Mouse (Mus musculus) gastrocnemius, postnatal 36 days (tissue): Measurements from ENCODE around the gene Rap1b. TPM values are rescaled to one million over a fixed set of nuclear protein-coding genes. Genes with fewer than 3 reads are reported as not detected.
"Not testable (repeated sequence)": the region's sequence is repeated elsewhere in the genome, so short reads cannot be mapped to it uniquely, and the experiment has no call there.

Experiments used
- DNase-seq, 2 experiments: peaks; one replicate each; pipeline ENCODE4 v3.0.0; 2022
- intact Hi-C: fragments of 180-260 bp; cut with DNase I; formaldehyde crosslinking; loops from one replicate; pipeline ENCODE4 v1.15.1; 2025
- long read RNA-seq, 2 experiments: library from polyadenylated mRNA; stranded (forward); transcript quantifications; one replicate each; pipeline ENCODE4 v2.0.0; 2021
- total RNA-seq, 2 experiments: library from RNA; stranded (reverse); gene quantifications; 2 replicates each; pipeline ENCODE4 v1.2.3; 2021

Rap1b gene
- total RNA-seq, result 10 to 100 TPM; 20.2 to 22.4 TPM
- long read RNA-seq, experiment 1, transcript Rap1b-201 (8 exons, 2,724 nt), result major isoform, 21 of 28 reads
- long read RNA-seq, experiment 1, partial matches to known transcripts, result 0 of 28 reads
- long read RNA-seq, experiment 1, other reads (novel, unspliced or antisense), result 7 of 28 reads
- long read RNA-seq, experiment 2, transcript Rap1b-201 (8 exons, 2,724 nt), result major isoform, 48 of 57 reads
- long read RNA-seq, experiment 2, partial matches to known transcripts, result 0 of 57 reads
- long read RNA-seq, experiment 2, other reads (novel, unspliced or antisense), result 9 of 57 reads

DNA sequence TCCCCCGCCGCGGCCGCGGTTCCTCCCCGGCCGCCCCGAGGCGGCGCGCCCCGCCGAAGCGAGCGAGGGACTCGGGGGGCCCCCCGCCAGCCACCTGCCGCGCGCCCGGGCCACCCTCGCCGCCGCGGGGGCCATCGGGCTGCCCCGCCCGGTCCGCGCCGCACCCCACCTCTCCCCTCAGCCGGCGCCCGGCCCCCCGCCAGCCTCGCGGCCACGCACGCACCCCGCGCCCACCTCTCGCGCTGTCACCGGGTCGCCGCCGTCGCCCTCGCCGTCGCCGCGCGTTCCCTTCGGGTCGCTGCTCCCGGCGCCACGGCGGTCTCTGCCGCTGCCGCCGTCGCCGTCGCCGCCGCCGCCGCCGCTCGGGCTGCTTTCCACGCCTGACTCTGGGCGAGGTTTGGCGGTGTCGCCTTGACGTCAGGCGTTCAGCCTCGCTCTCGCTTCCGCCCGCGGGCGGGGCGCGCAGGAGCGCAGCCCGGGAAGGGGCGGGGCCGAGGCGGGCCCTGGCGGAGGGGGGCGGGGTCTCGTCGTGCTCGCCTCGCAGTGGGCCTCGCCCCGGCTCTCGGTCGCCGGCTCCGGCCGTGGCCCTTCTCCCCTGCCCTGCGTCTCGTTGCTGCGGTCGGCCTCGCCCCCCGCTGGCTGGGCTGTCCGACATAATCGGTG is at the start of gene Rap1b:
TSS of gene Rap1b (minus strand) at position 439 of the 663 bp plus-strand sequence.
- peak; percentile 94 to 95 for DNase-seq
- intact Hi-C loops, result loop anchor here (5.0 kb wide), 2 partner anchors 53 to 87 kb away; partner anchors contain the start of gene Nup107

DNA sequence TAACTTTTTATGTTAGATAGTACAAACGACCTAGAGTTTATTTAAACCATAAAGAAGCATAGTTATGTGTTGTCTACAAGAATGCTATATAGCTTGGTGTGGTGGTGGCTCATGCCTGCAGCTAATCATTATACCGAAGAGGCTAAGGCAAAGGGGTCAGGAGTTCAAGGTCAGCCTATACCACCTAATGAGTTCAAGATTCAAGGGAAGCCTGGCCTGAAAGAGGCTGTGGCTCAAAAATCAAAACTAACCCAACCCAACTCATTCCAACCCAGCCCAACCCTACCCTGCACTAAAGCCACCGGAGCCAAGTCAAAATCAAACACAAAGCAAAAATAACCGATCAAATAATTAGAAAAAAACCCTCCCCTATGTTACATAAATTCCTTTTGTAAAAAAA is 49.4 kb upstream of the Rap1b start:
- intact Hi-C loops, result no loop called here
- no peak for DNase-seq

DNA sequence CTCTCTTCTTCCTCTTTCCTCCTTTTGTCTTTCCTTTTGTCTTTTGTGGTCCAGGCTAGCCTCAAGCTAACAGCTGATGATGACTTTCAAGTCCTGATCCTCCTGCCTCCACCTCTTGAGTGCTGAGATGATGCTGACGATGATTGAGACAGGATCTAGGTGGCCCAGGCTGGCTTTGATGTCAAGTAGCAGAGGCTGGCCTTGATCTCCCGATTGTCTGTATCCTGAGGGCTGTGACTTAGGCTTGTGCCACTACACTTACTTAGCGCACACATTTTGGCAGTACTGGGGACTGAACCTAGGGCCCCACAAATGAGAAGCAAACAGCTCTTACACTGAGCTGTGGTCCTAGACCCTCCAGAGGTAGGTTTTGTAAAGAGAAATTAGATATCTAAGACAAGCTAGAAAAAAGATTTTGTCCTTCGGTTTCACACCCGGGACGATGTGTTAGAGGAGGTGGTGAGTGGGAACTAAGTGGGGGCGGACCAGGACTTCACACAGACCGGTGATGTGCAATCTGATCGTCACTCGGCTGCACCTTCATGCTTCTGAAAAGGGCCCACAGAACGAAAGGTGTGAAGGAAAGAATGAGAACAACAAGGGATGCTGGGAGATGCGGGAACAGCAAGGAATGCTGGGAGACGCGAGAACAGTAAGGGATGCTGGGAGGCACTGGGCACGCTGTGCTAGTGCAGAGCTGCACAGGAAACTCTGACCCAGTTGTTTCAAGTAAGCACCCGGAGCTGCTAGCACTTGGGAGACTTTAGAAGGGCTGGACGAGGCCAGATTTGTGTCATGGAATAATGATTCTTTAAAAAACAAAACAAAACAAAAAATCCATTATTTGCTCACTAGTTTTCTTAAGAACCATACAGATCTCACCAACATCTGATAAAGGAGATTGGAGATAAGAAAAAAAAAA is 48.5 kb upstream of the Rap1b start:
- intact Hi-C loops, result no loop called here
- no peak for DNase-seq

DNA sequence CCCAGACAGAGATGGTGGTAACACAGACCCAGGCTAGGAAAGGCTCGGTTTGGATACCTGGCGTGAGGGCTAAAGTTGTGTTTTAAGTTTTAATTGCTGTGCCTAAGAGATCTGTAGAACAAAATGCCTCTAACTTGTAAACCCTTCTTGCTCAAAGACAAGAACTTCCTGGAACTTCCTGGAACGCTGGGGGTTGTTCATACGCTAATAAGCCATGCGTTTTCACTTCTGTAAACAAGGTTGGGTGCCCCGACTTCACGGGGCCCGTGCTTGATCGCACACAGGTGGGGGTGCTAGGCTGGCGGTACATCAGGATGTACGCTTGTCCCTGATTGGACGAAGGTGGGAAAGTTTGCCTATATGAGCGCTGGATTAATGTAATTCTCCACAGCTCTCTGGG is 47.3 kb upstream of the Rap1b start:
- not testable (repeated sequence) for DNase-seq

DNA sequence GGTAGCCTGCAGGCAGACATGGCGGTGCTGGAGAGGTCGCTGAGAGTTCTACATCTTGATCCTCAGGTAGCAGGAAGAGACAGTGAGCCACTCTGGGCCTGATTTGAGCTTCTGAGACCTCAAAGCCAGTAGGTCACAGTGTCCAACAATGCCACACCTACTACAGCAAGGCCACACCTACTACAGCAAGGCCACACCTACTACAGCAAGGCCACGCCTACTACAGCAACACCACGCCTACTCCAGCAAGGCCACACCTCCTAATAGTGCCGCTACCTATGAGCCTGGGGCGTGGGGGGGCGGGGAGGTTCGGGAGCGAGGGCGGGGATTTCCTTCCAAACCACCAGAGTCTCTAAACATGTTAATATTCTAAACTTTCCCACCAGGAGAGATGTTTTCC is 45.5 kb upstream of the Rap1b start:
- intact Hi-C loops, result no loop called here
- no peak for DNase-seq

More for the DNA sequence above, 47.3 kb upstream of the Rap1b start:
- intact Hi-C loops, result not testable (repeated sequence)

DNA sequence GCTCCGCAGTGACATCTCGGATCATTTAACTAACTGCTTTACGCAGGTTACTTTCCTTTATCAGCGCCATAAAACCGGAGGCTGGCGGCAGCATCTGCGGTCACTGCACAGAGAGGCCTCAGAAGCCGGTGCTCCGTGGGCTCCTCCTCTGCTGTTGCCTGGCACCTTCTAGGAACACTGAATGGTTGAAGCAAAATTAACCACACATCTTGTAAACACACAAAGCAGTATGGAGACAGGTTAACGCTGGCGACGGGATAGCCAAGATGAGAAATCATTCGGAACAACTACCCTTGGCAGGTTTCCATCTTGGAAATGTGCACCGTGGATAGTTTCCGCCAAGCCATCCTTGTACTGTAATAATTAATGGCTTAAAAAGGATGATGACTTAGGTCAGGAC is 43.0 kb upstream of the Rap1b start:
- no peak for DNase-seq
- intact Hi-C loops, result no loop called here

DNA sequence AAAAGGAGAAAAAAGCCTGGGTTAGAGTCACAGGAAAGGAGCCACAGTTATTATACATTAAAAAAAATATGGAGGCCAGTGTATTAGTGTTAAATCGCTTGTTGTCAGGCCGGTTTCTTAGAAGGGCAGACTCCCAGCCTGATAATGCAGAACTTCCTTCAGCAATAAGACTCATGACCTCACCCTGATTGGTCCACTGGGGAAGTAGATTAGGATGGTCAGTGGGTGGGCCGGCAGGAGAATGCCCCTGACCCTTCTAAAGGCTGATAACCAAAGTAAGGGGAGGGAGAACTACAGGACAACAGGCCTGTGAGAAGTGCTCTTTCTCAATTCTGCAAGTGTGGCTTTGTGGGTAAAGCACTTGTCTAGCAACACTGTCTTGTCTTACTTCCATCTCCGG is 39.5 kb upstream of the Rap1b start:
- intact Hi-C loops, result no loop called here
- DNase-seq, result no peak

DNA sequence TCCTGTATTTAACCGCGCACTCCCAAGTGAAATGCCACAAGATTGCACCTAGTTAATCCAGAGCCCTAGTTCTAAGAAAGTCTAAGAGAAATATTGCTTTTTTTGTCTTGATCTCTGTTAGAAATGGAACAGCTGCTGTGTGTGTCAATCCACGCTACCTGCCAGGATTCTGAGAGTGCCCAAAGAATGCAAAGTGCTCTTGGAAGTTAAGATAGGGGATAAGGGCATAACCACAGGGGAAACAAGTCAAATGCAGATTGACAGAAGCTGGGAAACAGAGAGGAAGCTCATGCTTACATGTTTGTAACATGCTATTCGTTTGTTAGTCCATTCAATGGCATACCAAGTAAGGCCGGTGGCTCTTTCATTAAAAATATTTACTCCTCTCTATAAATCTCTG is 38.9 kb upstream of the Rap1b start:
- DNase-seq, result no peak
- intact Hi-C loops, result no loop called here

DNA sequence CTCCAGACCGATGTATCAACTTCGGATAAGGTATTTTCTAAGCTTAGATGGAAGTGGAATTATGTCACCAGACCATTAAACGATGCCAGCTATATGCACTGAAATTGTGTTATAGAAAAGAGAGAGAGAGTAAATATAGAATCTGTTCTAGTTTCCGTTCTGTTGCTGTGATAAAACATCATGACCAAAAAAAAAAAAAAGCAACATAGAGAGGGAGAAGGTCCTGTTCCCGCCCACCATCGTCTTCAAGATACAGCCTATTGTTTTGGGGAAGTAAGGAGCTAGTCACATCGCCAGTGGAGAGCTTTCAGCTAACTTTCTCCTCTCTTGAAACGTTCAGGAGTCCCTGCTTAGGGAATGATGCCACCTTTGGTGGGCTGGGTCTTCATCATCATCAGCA is 37.6 kb upstream of the Rap1b start:
- intact Hi-C loops, result no loop called here
- no peak for DNase-seq

DNA sequence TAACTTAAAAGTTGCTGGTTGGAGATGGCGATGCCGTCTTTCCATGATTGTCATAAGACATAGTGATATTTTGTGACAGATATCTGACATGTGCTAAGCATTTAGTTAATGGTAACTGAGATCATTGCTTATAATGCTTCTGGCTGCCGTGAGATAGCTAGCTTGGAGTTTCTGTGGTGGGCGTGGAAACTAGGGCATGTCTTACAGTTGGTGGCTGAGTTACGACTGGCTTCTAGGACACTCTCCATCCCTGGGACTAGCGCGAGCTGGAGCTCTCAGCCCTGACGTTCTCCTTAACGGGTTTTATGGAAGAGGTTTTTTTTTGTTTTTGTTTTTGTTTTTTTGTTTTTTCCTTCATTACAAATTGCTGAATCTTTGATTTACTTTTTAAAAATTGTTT is 32.8 kb upstream of the Rap1b start:
- no peak for DNase-seq
- intact Hi-C loops, result no loop called here

DNA sequence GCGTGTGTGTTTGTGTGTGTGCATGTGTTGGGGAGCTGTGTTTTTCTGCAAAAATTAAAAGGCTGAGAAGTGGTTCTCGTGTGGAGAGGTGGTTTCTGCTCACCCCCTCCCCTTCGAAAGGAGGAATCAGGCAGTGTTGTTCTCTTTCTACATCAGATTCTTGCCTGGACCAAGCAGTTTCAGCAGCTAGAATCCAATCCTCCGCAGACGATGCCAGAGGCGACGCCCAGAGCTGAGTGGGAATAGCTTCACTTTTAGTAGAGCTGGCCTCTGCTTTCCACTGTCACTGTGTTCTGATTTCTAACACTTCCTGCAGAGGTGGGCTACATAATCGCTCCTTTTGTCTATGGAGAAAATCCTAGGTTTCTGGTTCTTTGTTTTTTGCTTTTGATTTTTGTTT is 31.0 kb upstream of the Rap1b start:
- peak in 1 of 2 experiments; percentile 39 for DNase-seq
- intact Hi-C loops, result no loop called here

DNA sequence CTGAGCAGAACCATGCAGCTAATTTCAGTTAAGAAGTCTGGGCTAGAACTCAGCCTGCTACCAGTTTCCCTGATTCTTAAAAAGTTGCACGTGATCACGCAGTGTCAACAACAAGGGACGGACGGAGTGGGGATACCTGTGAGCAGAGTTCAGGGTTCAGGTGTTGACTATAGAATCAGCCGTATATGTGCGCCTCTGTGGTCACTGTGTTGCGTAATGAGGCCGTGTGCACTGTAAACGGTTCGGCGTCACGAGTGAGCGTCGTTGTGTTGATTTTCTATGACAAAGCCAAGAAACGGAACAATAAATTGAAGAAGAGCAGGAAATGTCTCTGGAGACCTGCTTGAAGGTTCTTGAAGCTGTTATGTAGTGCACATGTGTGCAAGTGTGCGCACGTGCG is 30.6 kb upstream of the Rap1b start:
- intact Hi-C loops, result no loop called here
- DNase-seq, result no peak

DNA sequence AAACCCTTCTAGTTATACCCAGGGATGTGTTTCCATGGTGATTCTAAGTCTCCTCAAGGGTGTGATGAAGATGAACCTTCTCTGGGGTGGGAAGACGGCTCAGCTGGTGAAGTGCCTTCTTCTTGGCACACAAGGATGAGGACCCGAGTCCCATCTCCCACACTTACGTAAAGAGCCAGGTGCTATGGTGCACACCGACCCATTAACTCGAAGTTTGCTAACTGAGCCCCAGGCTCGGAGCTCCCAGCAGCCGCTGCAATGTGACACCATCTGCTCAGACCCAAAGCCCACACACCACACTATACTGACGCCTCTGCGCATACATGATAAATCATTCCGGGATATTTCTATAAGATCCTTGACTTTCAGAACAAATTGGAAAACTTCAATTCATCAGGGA is 29.1 kb upstream of the Rap1b start:
- no peak for DNase-seq
- intact Hi-C loops, result no loop called here

DNA sequence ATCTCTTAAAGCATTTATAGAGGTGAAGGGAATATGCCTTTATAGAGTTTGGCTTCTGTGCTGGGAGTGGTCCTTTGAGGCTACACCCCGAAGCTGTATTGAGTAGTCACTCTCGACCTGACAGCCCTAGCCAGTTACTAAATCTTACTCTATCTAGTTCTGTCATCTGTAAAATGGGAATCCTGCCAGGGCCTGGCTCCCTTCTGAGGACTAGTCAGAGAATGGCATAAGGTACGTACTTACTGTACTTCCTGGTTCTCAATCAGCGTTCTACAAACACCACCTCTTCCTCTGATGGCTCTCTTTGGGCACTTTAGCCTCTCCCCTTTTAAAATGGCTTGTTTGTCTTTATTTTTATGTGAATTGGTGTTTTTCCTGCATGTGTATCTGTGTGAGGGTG is 28.1 kb upstream of the Rap1b start:
- intact Hi-C loops, result no loop called here

DNA sequence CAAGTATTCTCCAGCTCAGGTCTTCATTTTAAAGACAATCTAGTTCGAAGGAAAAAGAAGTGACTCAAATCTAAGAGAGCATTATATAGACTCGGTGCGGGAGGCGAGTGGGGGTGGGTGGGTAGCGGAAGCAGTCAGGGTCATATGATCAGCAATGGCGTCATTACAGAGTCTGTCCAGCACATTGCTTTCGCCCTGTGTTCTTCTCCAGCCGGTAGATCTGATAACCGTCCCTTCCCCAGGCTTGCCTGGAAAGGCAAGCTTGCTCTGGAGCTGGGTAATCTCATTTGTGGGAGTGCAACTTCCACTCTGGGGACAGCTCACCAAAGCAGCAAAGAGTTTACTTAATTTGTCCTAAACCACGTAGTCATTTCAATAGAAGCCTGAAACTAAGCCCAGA is 26.6 kb upstream of the Rap1b start:
- intact Hi-C loops, result no loop called here
- no peak for DNase-seq

More for the DNA sequence above, 28.1 kb upstream of the Rap1b start:
- no peak for DNase-seq

DNA sequence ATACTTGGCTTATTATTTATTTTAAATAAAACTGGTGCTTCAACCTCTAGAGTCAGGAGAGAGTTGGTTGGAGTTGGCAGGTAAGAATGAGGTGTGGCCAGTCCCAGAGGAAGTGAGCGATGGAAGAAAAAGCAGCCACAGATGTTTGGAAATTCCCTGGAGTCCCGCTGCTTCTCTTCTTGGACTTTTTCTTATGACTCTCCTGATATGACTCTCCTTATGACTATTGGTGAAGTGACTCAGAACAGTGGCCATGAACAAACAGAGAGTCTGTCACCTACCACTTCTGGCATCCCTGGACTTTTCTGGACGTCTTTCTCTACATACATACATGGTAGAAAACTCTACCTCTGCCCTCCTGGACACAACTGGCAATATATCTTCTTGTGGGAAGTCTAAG is 21.5 kb upstream of the Rap1b start:
- no peak for DNase-seq
- intact Hi-C loops, result no loop called here

DNA sequence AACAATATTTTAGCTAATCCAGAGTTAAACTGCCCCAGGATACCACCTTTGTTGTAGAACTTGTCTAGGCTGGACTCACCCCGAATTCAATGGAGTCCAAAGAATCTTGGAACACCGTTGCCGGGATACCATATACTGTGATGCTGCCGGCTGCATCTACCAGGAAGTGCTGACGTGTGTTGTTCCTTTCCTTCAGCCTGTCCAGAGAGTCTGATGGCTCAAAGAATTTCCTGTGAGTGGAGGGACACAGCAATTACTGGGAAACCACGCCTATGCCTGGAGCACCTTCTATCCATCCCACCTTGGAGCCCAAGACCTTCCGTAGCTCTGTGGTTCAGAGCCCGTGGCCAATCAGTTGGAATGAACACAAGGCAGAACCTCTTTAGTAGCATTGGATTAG is 20.8 kb upstream of the Rap1b start:
- intact Hi-C loops, result no loop called here
- no peak for DNase-seq

DNA sequence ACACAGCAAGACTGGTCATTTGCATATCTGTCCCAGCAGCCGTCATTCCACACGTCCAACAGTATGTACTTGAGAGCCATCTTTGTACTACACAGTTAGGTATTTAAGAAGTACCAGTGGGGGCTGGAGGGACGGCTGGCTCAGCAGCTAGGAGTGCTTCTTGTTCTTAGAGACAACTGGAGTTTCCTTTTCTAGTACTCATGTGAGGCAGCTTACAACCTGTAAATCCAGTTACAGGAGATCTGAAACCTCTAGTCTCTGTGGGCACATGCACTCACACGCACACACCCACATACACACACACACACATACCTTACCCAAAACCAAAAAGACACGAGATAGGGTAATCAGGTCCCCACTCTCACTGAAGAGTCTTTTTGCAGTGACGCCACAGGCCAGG is 18.9 kb upstream of the Rap1b start:
- intact Hi-C loops, result no loop called here

DNA sequence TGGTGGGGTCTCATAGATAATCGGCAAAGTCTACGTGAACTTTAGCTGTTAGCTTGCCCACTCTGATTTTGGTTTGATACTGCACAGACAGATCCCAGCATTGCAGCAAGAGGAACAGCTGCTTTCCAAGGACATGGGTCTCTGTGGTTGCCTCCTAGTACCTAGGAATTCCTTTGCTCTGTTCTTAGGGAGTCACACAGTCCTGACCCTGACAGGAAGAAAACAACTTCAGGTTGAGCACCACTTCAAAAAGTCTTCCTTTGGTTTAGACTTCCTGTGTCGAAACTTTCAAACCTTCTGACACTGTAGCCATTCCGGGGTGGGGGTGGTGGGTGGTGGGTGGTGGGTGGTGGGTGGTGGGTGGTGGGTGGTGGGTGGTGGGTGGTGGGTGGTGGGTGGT is 18.4 kb upstream of the Rap1b start:
- no peak for DNase-seq
- intact Hi-C loops, result no loop called here

More for the DNA sequence above, 18.9 kb upstream of the Rap1b start:
- DNase-seq, result no peak

DNA sequence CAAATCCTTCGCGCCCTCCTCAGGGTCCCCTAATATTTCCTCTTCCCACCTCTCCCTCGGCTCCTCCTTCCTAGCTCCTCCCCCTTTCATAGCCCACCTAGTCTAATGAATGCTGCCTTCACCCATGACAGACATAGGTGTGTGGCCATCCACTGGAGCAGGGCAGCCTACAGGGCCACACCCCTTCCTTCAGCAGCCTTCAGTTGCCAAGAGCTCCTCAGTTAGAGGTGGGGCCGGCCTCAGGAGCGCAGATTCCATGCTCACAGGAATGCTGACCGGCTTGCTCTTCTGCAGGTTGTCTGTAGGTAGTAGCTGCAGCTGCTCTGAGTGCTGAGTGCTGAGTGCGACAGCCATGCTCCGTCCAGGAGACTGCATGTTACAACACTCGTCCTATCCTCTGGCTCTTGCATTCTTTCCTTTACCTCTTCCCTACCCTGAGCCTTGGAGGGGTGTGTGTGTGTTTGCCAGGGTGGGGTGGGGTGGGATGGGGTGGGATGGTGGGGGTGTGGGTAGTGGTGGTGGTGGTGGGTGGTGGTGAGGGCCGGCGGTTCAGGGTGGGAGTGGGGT is 16.3 kb upstream of the Rap1b start:
- intact Hi-C loops, result no loop called here
- DNase-seq, result no peak

DNA sequence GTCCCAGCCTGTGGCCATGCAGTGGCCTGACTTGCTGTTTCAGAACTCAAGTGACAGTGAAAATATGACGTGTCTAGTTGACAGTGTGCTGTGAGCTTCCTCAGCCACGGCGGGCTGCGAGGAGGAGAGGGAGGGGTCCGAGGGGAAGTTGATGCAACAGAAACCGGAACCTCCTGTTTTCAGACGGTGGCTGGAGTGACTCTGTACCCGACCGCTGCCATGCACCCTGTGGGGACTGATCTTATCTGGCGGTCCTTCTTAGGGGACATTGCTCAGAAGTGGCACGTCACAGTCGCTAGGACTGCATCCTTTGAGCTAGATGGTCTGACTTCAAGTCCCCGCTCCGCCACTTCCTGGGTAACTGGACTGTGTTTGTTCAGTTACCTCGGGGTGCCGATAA is 15.1 kb upstream of the Rap1b start:
- no peak for DNase-seq
- intact Hi-C loops, result no loop called here
